Mouse (Mus musculus): Measurements from ENCODE around the gene Apoa4.

Apoa4 gene

GRCm38 (mm10) chr9:46240526-46241153, at the start of gene Apoa4:
Gene Apoa4, plus strand, starts transcription at chr9:46240696.
- DNase-seq, result peak in 1 of 2 experiments; percentile 41

DNA sequence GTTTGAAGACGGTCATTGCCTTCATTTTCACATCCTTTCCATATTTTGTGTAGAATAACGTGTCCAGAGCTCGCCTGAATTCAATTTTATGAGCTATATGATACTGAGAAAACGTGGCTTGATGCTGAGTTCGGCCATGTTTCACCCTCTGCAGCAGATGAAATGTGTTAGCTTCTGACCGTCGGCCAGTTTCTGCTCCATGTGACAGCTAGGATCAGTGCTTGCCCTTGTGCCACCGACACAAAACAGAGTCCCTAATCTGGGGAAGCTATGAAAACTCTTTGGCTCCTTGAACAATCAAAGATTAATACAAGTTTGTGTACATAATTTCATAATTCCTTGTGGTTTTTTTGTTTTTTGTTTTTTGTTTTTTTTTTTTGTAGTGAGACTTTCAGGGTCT, 49.3 kb upstream of the Apoa4 start:
- DNase-seq, result no peak

- peak in 1 of 2 experiments; percentile 32 for DNase-seq
These were observed 48.9 kb upstream of the Apoa4 start for GRCm38 (mm10) chr9:46191644-46192043.

DNA sequence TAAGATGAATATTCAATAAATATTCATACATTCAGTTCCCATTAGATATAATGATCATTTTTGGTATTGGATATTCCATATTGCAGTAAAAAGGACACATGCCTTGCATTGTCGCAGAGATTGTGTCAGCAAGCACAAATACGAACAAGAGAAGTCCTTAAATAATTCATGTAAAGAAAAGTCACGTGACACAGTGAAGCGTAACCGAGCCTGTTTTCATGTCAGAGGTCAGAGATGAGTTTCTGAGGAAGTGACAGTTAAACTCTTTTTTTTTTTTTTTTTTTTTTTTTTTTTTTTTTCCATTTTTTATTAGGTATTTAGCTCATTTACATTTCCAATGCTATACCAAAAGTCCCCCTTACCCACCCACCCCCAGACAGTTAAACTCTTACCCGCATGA, 47.9 kb upstream of the Apoa4 start:
- no peak for DNase-seq

DNA sequence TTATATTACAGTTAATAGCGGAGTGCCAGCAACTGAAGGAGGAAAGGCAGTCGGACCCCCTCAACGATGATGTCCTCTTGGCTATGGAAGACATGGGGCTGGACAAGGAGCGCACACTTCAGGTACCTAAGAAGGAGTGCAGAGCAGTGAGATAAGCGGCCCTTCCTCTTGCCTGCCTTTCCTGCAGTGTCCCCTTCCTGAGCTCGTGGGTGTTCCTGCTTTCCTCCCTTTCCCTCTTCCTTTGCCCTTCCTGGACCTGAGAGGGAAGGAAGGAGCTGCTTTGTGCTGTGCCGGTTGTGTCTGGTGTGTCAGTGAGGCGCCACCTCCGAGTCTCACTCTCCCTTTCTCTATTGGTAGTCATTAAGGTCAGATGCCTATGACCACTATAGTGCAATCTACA, 45.7 kb upstream of the Apoa4 start:
- DNase-seq, result no peak

- DNase-seq, result no peak
These were observed 43.8 kb upstream of the Apoa4 start for GRCm38 (mm10) chr9:46196699-46197169.

DNA sequence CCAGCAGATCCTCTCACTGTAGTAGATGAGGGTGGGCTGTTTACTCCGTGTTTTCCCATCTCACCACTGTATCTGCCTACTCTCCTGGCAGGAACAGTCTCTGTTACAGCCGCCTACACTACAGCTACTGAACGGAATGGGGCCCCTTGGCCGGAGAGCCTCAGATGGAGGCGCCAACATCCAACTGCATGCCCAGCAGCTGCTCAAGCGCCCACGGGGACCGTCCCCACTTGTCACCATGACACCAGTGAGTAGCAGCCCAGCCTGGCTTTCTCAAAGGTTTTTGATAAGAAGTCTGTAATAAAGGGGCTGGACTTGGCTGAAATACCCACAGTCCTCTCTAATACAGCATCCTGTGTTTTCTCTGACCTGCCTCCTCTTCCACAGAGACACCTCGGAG, 42.0 kb upstream of the Apoa4 start:
- no peak for DNase-seq

DNA sequence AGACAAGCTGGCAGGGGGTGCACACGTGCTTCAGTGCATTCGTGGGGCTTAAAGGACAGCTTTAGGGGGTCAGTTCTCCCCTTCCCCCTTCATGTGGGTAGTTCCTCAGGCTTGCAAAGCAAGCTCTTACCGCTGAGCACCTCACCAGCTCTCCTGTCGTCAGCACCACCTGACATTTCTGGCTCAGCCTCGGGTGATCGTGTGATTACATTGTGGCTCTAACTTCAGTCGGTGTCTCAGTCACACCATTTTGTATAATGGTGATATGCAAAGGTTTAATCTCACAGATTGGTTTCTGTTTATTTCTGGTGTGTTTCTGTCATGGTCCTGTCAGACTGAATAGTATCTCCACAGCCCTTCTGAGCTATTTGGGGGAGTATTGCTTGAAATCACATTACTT, 41.6 kb upstream of the Apoa4 start:
- DNase-seq, result no peak

DNA sequence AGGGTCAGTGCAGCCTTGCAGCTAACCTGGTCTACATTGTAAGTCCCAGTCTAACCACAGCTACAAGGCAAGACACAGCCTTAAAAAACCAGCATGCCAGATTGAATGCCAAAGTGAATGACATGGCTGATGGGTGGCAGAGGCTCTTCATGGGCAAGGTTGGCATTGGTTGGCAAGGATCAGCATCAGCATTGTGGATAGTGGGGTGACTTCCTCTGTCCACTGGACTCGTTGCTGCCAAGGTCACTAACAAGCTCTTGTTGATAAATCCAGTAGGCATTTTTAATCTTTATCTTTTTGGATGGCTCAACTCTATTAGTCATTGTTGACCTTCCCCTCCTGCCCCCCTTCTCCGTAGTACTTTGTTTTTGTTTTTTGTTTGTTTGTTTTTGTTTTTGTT, 40.9 kb upstream of the Apoa4 start:
- no peak for DNase-seq

- peak; percentile 80 to 81 for DNase-seq
These were observed 33.5 kb upstream of the Apoa4 start for GRCm38 (mm10) chr9:46206834-46207500.

GRCm38 (mm10) chr9:46207501-46207869, 33.0 kb upstream of the Apoa4 start:
- no peak for DNase-seq

GRCm38 (mm10) chr9:46208401-46208974, 32.0 kb upstream of the Apoa4 start:
- no peak for DNase-seq

DNA sequence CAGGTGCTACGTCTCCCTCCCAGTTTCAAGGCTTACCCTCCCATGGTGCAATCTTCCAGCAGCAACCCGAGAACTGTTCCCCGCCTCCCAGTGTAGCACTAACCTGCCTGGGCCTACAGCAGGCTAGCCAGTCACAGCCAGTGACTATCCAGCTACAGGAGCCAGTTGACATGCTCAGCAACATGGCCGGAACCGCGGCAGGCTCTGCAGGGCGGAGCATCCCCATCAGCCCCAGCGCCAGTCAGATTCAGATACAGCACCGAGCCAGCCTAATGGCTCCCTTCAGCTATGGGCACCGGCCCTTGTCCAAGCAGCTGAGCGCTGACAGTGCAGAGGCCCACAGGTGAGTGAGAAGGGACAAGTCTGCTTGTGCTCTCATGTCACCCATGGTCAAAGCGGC, 30.0 kb upstream of the Apoa4 start:
- no peak for DNase-seq

GRCm38 (mm10) chr9:46214276-46214675, 26.2 kb upstream of the Apoa4 start:
- no peak for DNase-seq

DNA sequence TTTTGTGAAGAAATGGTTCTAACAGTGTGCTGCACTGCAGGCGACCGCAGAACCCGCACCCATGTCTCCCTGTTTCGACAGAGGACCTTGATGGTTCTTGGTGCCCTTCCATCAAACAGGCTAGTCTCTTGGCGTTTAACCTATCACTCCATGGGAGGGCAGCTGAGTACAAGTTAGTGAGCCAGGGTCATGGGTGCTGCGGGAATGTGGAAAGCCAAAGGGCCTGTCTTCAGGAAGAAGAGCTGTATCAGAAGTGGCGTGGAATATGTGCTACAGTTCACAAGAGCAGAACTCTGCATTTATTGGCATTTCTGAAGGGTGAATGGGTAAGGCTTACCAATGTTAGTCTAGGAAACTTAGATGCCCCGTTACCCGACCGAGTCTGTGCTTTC, 25.6 kb upstream of the Apoa4 start:
- DNase-seq, result no peak

DNA sequence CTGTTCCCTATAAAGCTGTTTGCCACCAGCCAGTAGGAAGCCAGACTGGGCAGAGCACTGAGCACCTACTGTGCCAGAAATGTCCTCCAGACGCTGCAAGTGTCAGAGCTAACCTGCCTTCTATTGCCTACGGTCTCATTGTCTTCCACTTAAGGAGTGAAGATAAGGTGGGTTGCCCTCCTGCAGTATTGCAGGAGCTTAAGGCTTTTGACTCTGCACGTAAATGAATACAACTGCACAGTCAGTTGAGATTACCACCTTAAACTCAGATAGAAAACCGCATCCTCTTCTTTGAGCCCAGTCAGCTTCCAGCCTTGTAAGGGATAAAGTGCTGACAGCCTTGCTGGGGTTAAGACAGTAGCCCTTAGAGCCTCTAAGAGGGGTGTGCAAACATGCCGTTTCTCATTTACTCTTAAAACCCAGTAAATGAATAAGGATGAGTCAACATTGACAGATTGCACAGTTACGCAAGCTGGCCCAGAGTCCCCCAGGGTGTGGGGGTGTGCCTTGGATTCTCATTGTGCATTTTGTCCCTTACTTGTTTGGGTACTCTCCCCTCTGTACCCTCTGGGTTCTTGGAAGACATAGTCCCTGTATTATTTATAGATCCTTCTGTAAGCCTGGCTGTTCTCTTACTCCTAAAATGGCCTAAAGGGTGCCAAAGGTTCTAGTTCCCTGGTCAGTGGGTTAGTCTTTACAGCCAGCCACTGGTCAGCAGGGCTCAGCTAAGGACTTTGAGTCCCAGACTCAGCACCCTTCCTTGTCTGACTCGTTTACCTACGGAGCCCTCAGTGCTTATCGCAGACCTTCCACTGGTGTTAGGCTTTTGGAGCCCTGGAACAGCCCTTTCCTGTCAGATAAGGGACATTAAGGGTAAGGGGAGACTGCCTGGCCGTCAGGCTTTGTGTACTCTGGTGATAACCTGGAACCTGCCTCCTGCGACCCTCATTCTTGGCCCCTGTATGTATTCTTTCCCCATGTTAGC, 24.9 kb upstream of the Apoa4 start:
- peak in 1 of 2 experiments; percentile 41 for DNase-seq

DNA sequence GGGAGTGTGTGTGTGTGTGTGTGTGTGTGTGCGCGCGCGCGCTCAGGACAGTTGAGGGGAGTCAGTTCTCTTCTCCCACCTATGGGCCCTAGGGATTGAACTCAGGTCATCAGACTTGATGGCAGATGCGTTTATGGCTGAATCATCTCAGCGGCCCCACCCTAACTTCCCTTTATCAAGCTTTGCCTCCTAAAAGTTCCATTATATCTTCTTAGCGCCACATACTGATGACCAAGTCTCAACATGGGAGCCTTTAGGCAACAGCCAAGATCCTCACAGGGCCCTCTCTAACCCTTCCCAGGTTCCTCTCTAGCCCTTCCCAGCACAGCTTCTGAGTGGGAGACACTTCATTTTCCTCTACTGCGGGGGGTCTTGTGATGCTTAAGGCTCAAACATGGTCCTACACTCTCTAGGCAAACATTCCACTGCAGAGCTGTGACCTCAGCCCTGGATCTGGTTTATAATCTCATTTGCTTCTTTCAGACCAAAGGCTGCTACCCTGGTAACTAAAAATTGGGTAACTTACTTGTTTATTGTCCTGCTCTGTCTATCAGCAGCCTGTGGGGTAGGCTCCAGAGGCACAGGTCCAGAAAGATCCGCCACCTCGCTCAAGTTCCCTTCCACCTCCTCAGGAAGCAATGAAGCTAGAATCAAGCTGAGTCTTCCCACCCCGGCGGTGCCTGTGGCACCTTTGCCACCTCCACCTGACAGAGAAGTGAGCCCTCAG, 23.6 kb upstream of the Apoa4 start:
- DNase-seq, result no peak

DNA sequence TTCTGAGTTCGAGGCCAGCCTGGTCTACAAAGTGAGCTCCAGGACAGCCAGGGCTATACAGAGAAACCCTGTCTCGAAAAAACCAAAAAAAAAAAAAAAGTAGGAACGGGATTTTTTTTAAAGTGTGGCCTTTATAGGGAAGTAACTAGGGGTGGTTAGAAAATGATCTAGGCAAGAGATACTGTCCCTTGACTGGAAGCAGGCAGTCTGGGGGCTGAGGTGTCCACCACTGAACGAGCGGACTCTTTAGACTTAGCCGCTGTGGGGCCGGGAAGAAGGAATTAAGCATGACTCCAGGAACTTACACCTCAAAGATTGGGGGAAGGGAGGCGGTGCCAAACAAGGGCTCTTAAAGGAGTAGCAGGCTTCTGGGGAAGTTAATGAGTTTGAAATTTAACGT, 22.3 kb upstream of the Apoa4 start:
- DNase-seq, result no peak

DNA sequence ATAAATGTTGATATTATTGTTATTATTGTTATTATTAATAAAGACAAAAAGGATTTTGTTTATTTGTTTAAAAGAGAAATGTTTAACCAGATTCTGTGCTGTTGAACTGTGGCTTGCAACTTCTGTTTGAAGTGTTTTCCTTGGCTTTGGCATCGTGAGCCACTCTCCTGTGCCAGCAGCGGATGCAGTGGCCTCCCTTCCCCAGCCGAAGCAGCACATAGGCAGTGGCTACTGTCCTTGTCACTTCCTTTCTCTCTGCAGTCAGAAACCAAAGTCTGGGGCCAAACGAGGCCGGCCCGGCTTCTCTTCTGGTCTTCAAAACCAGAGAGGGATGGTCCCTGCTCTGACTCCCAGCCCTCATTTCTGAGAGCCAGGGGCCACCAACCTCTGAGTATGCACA, 17.4 kb upstream of the Apoa4 start:
- peak in 1 of 2 experiments; percentile 25 for DNase-seq

GRCm38 (mm10) chr9:46224101-46224500, 16.4 kb upstream of the Apoa4 start:
- DNase-seq, result no peak

- DNase-seq, result peak in 1 of 2 experiments; percentile 41
These were observed 15.4 kb upstream of the Apoa4 start for GRCm38 (mm10) chr9:46224945-46225660.

Data from kidney, adult 8-10 months (tissue).